Mouse (Mus musculus): Measurements from ENCODE around the gene Specc1l.

The Specc1l gene

DNA sequence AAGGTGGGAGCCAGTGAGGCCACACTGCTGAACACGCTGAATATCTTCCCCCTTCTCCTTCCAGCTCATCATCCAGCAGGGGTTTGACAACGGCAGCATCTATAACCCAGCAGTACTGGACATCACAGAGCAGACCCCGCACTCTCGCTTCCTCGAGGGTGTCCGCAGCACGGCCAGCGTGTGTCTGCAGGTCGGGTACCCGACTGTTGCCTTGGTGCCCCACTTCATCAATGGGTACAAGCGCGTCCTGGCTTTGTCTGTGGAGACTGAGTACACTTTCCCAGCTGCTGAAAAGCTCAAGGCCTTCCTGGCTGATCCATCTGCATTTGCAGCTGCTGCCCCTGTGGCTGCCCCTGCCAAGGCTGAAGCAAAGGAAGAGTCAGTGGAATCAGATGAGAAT is 140.7 kb downstream of the Specc1l start:
- DNase-seq (ENCODE audit: low read depth, low spot score) = no peak

DNA sequence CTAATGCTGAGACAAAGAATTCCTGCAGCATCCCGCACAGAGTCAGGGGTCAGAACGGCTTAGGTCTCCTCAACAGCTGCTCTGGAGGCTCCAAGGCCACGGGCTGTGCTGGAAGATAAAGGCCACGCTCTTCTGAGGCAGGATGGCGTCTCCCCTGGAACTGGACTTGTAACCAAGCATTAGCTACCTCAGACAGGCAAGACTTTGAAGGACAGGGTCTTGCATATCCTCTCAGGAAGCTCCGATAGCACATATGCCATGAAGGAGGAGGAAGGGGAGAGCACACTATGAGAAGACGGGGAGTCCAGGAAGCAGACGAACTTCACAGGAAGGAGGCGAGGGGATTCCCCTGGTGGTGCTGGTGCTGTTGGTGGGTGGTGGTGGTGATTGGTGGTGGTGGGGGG is 142.0 kb downstream of the Specc1l start:
- DNase-seq (ENCODE audit: low read depth, low spot score) = peak; percentile 39

DNA sequence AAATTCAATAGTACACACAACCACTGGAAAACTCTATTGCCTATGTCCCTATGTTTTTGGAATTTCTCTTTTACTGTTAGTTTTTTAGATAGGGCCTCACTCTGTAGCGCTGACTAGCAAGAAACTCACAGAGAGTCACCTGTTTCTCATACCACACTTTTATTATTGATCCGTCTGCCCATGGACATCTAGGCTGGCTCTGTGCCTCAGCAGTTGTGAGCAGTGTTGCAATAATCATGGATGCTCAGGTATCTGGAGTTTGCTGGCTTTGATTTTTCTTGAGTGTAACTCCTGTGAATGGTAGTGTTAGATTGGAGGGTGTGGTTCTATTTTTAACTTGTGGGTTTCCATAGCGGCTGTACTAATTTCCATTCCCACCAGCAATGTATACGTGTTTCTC is 143.5 kb downstream of the Specc1l start:
- no peak for DNase-seq (ENCODE audit: low read depth, low spot score)

Data from CD4-positive helper T cell, adult 2 months (primary cell).